Mouse (Mus musculus) heart, postnatal 0 days (tissue): ENCODE data around the gene Eral1.

Source experiments
- CTCF ChIP-seq: IDR thresholded peaks from 2 replicates; pipeline ENCODE4 v1.5.1; 2016; ENCODE audit warnings: antibody characterized with exemption, control low read depth, low read depth
- EP300 ChIP-seq: IDR thresholded peaks from 2 replicates; pipeline ENCODE4 v1.6.1; 2016; ENCODE audit warnings: antibody characterized with exemption, low read depth

- no peak for TF ChIP-seq CTCF
- TF ChIP-seq EP300 = no peak; the same call in 1 of the 2 replicates
Measured at GRCm38 (mm10) chr11:78094504-78095143, 14.4 kb upstream of the Eral1 start, which contains the start of gene Fam222b.
